Mouse (Mus musculus): ENCODE measurements around the gene Nrip1. TPM values are rescaled to one million over a fixed set of nuclear protein-coding genes. Genes with fewer than 3 reads are reported as not detected.

Gene Nrip1
- total RNA-seq, 2 experiments from 2014 or later, result 76.2 to 98.8 TPM

GRCm38 (mm10) chr16:76347719-76348421, 25.8 kb downstream of the Nrip1 start:
- DNase-seq, result no peak

DNA sequence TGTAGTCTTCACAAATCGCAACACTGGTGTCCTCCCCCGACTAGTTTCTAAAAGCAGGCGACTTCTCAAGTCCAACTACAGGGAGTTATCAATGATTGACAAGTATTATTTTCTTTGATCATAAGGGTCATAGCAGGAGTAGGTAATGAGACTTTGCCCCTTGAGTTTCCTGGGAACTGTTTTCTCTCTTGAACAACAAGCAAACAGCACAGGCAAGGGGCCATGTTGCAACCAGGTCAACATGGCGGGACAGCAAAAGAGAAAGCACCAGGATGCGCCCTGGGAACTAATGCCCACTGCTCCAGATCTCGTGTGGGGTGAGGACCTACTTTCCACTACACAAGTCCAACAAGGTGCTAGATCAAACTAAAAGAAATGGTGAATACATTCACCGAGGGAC, 27.3 kb downstream of the Nrip1 start:
- DNase-seq, result no peak

GRCm38 (mm10) chr16:76344761-76345368, 28.8 kb downstream of the Nrip1 start:
- DNase-seq, result no peak

GRCm38 (mm10) chr16:76344030-76344429, 29.6 kb downstream of the Nrip1 start:
- no peak for DNase-seq

DNA sequence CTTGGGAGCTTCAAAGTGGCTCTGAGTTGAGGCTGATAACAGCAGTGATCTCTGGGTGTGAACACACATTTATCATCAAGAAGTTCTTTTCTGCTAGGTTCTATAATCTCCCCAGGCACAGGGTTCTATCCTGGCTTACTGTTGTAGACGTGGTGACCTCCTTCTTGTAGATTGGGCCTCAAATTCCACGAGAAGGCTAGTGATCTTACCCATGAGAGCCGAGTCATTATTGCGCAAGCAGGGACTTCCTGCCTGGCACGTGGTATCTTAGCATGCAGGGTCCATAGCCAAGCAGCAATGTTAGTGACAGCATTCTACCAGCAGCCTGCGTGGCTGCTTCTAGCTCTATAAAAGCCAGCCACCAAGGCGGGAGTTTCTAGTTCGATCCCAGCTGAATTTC, 32.0 kb downstream of the Nrip1 start:
- DNase-seq, result peak; percentile 46 to 62

DNA sequence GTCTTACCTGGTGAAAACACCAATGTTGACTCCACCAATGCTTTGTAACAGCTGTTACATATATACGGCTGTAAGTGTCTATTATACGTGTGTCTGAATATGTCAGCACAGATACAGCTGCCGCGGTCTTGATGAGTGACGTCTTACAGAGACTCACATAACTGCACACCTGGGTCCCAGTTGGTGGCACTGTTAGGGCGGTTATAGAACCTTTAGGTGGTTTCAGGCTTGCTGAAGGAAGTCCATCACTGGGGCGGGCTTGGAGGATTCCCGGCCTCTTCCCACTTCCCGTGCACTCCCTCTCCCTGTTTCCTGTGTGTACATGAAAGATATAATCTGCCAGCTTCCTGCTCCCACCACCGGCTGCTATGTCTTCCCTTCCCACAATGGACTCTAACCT, 34.4 kb downstream of the Nrip1 start:
- no peak for DNase-seq

GRCm38 (mm10) chr16:76337351-76337750, 36.3 kb downstream of the Nrip1 start:
- DNase-seq, result no peak

- no peak for DNase-seq
Measured at GRCm38 (mm10) chr16:76336932-76337331, 36.7 kb downstream of the Nrip1 start.

GRCm38 (mm10) chr16:76335913-76336312, 37.7 kb downstream of the Nrip1 start:
- no peak for DNase-seq

DNA sequence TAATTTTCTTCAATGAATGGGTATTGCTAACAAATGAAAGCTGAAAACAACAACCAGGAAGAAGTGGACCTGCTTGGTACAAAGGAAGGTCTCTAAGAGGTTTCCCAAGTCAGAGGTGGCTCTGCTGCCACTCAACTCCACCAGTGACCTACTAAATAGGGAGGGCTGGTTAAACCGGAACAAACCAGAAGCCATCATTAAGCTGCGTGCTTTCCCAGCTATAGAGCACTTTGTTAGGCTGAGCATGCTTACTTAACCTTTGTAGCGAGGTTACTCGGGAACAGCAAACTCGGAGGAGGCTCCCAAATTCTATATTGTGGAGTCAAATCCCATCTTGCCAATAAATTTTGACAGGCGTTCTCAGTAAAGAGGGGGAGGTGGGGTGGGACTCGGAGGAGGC, 41.5 kb downstream of the Nrip1 start:
- no peak for DNase-seq

DNA sequence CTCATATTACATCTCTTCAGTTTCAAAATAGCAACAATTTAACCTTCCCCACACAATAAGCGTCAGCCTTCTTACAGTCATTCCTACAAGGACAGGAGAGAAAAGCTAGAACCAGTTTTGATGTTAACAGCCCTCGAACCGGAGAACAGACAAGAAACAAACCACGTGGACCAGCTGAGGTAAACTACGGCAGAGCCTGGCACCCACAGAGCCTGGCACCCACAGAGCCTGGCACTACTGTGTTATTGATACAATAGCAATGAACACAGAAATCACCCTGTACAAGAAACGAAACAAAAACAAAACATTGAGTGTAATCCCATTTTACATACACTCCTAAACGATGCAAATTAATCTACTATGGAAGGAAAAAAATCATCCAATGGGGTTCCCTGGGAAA, 42.4 kb downstream of the Nrip1 start:
- no peak for DNase-seq

GRCm38 (mm10) chr16:76325315-76325710, 48.3 kb downstream of the Nrip1 start:
- DNase-seq, result peak in 1 of 2 experiments; percentile 37

DNA sequence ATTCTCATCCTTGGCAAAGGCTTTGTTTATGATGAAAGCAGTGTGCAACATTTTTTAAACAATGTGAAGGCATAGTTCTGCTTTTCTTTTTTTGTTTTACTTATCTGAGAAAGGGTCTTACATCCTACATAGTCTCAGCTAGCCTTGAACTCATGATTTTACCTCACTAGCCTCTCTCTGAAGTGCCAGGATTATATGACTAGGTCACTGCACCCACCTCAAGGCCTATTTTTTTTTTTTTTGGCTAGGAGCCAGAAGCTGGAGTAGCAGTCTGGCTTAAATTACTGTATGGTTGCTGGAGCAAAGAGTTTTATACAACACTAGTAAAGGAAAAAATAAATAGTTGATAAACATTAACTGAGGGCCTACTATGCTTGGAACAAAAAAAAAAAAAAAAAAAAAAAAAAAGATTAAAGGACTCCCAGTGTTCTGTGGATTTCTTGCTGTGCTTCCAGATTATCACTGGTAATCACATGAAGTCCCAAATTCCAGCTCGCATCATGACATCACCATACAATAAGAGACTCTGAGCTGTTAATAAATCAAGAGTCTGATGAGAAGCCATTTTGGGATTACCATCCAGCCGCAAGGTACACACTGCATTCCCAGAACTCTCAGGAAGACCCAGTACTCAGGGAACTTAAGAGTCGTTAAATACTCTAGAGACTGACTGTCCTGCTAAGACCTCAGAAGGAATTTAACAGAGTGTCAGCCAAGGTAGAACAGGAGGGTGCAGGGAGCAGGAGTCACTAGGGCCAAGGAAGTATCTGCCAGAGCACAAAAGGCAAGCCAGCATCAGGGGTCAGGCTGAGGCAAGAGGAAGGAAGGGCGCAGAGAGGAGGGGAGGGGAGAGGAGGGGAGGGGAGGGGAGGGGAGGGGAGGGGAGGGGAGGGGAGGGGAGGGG, 49.0 kb downstream of the Nrip1 start:
- DNase-seq, result peak in 1 of 2 experiments; percentile 35

GRCm38 (mm10) chr16:76323594-76324307, 49.9 kb downstream of the Nrip1 start:
- DNase-seq, result no peak

GRCm38 (mm10) chr16:76323141-76323540, 50.5 kb downstream of the Nrip1 start:
- DNase-seq, result no peak

GRCm38 (mm10) chr16:76321527-76322165, 52.0 kb downstream of the Nrip1 start:
- DNase-seq, result peak; percentile 78 to 79

GRCm38 (mm10) chr16:76320118-76320473, 53.5 kb downstream of the Nrip1 start:
- no peak for DNase-seq

DNA sequence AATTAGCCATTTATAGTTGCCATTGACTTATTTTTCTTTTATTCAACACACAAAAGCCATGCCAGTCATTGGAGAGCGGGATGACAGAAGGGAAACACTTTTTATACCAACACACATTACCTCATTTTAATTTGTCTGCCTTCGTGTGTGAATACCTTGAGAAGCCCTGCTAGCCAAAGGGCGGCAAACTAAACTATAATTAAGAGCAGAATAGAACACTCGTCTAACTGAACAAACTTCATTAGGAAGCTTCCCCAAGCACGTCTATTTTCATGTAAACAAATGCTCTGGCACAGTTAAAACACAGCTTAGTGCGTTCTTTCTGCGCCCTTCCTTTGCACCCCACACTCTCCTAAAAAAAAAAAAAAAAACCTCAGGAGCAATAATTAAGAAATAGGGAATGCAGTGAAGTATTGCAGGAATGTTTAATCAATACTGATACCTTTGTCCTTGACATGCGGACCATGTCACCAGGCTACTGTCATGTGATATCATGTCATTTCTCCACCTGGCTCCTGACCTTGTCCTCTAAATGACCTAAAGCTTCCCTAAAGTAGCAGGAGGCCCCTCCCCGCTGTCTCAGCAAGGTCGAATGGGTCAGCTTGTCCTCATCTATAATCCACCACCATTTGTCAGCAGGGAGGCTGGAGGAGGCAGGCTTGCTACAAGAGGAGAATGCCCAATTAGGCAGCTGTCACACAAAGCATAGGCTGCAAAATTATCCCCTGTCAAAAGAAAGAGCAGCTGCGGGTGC, 54.1 kb downstream of the Nrip1 start:
- DNase-seq, result peak; percentile 71 to 74

DNA sequence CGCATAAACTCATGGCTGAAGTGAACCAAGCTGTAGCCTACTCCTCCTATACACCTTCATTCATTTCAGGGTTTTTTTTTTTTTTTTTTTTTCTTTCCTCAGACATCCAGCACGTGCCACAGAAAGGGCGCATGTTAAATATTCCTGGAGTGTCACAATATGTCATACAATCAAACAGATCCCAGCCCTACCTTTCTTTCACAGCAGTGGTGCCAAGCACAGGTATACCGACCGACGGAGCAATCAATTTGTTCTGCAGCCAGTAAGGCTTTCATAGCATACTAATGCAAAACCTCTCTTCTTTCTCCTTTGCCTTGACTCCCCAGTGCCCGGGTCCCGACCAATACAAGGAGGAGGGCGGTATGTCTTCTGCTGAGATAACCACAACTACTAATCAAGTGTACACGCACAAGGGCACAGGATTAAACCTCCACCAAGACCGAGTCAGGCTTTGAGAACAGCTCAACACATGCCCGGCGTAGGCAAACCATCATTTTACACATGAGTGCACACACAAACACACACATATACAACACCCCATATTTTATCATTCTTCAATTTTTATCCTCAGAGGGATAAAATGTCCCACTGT, 55.2 kb downstream of the Nrip1 start:
- DNase-seq, result no peak

DNA sequence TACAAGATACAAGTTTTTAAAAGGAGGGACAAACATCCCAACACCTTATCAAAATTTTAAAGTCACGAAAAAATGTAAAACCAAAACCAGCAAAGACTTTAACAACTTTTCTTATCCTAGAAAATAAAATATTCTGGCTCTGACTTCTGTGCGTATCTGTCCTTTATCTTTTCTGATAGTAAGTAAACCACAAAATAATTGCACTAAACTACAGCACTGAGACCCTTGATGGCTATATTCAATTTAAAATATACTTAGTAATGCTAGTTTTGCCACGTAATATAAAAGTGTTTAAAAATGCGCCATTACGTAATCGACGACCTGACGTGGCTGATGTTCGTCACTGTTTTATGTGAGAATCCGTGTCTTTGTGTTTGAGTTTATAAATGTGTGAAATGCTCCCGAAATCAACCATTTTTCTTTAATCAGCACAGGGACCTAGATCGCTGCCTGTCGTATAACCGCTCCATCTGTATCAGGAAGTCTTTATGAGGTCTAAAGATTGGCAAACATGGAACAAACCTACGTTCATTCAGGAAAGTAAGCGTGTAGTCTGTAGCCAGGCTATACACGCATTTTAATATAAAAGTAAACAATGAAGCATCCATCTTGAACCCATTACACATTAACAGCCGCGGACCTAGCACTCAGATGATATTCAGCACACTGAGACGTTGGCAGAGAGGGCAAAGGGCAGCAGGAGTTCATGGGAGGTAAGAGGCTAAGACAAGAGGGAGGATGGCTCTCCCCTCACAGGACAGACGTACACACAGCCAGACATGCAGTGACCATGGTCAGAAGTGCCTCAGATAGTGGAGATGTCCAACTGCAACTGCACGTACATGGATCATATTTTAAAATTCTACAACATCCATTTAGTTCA, 56.4 kb downstream of the Nrip1 start:
- DNase-seq, result no peak

Measured in adrenal gland, postnatal 36 days (tissue).